Mouse (Mus musculus): ENCODE results near the gene Plk5. TPM values are rescaled to one million over a fixed set of nuclear protein-coding genes. Genes with fewer than 3 reads are reported as not detected.

Plk5 gene
- polyA plus RNA-seq, 1 experiment from 2014 or later, result 0.12 TPM

- no peak for ATAC-seq (ENCODE audit: low read depth)
- no peak overlapping the region for H3K9ac ChIP-seq
Measured at GRCm38 (mm10) chr10:80382641-80383365, 26.5 kb downstream of the Plk5 start.

GRCm38 (mm10) chr10:80383431-80383830, 27.2 kb downstream of the Plk5 start:
- no peak for ATAC-seq (ENCODE audit: low read depth)
- Histone ChIP-seq H3K36me3 (peaks cover 26% of the 10 kb centered on the region), H3K9me3 (replicated peaks) (no peaks in the 10 kb centered on the region), H3K4me2 (no peak overlapping the region), H3K27ac (0 out of 2 replicates have a peak overlapping the region, but pooled peaks have one; percentile 80), H3K4me1 (replicated peaks) (peaks cover 54% of the 10 kb centered on the region), H3K27me3 (peaks cover 7% of the 10 kb centered on the region; the same call in 1 of the 2 replicates), H3K9ac (no peak overlapping the region), H3K4me3 (replicated peaks) (no peak overlapping the region)
- 67% methylated on average over 4 of the region's 4 CpGs for WGBS (ENCODE audit: insufficient replicate concordance)
- DNase-seq, result no peak

More at GRCm38 (mm10) chr10:80382641-80383365, 26.5 kb downstream of the Plk5 start:
- Histone ChIP-seq H3K4me3 (replicated peaks) (no peak overlapping the region), H3K27ac (no peak overlapping the region; the same call in 1 of the 2 replicates), H3K9me3 (replicated peaks) (no peaks in the 10 kb centered on the region), H3K27me3 (peaks cover 7% of the 10 kb centered on the region; the same call in 1 of the 2 replicates), H3K4me1 (replicated peaks) (peaks cover 50% of the 10 kb centered on the region), H3K4me2 (no peak overlapping the region), H3K36me3 (peaks cover 26% of the 10 kb centered on the region)
- no peak for DNase-seq
- 88% methylated on average over 7 of the region's 7 CpGs for WGBS (ENCODE audit: insufficient replicate concordance)

- Histone ChIP-seq H3K9me3 (replicated peaks) (no peaks in the 10 kb centered on the region), H3K27ac (peak overlapping the region; percentile 80), H3K36me3 (peaks cover 26% of the 10 kb centered on the region), H3K4me3 (replicated peaks) (no peak overlapping the region), H3K4me2 (peak overlapping the region; percentile 98), H3K27me3 (peaks cover 7% of the 10 kb centered on the region; the same call in 1 of the 2 replicates), H3K4me1 (replicated peaks) (peaks cover 57% of the 10 kb centered on the region), H3K9ac (peak overlapping the region; percentile 82)
- DNase-seq (peak; percentile 52), ATAC-seq (ENCODE audit: low read depth) (peak; percentile 21; the same call in 1 of the 2 replicates)
- WGBS (ENCODE audit: insufficient replicate concordance), result 68% methylated on average over 4 of the region's 4 CpGs
Measured at GRCm38 (mm10) chr10:80384115-80384639, 27.9 kb downstream of the Plk5 start.

GRCm38 (mm10) chr10:80384709-80385108, 28.4 kb downstream of the Plk5 start:
- peaks cover 60% of the 10 kb centered on the region for H3K4me1 ChIP-seq (replicated peaks)
- DNase-seq, result peak; percentile 66
- H3K36me3 ChIP-seq, result peaks cover 27% of the 10 kb centered on the region
- WGBS (ENCODE audit: insufficient replicate concordance), result 26% methylated on average over 7 of the region's 7 CpGs
- peak overlapping the region; percentile 76 for H3K4me3 ChIP-seq (replicated peaks)
- peak overlapping the region; percentile 98 for H3K4me2 ChIP-seq
- peak overlapping the region; percentile 80 for H3K27ac ChIP-seq
- H3K9ac ChIP-seq, result peak overlapping the region; percentile 82
- ATAC-seq (ENCODE audit: low read depth), result peak; percentile 70
- no peaks in the 10 kb centered on the region for H3K9me3 ChIP-seq (replicated peaks)
- peaks cover 7% of the 10 kb centered on the region; the same call in 1 of the 2 replicates for H3K27me3 ChIP-seq

GRCm38 (mm10) chr10:80385310-80385709, 29.1 kb downstream of the Plk5 start:
- DNase-seq, result no peak

GRCm38 (mm10) chr10:80385811-80386734, 29.8 kb downstream of the Plk5 start:
- H3K4me2 ChIP-seq, result peak overlapping the region; percentile 98
- H3K9ac ChIP-seq, result peak overlapping the region; percentile 82
- H3K4me1 ChIP-seq (replicated peaks), result peaks cover 60% of the 10 kb centered on the region
- DNase-seq, result no peak
- 13% methylated on average over 34 of the region's 34 CpGs for WGBS (ENCODE audit: insufficient replicate concordance)
- H3K36me3 ChIP-seq, result peaks cover 36% of the 10 kb centered on the region
- peak overlapping the region; percentile 76 for H3K4me3 ChIP-seq (replicated peaks)
- H3K27me3 ChIP-seq, result peaks cover 7% of the 10 kb centered on the region; the same call in 1 of the 2 replicates
- peak overlapping the region; percentile 80; the same call in 1 of the 2 replicates for H3K27ac ChIP-seq
- H3K9me3 ChIP-seq (replicated peaks), result no peaks in the 10 kb centered on the region
- no peak for ATAC-seq (ENCODE audit: low read depth)

More at GRCm38 (mm10) chr10:80385310-80385709, 29.1 kb downstream of the Plk5 start:
- 42% methylated on average over 7 of the region's 7 CpGs for WGBS (ENCODE audit: insufficient replicate concordance)
- peak overlapping the region; percentile 82 for H3K9ac ChIP-seq
- peaks cover 60% of the 10 kb centered on the region for H3K4me1 ChIP-seq (replicated peaks)
- H3K27ac ChIP-seq, result peak overlapping the region; percentile 80
- H3K4me3 ChIP-seq (replicated peaks), result peak overlapping the region; percentile 76
- no peaks in the 10 kb centered on the region for H3K9me3 ChIP-seq (replicated peaks)
- H3K36me3 ChIP-seq, result peaks cover 33% of the 10 kb centered on the region
- ATAC-seq (ENCODE audit: low read depth), result no peak
- H3K4me2 ChIP-seq, result peak overlapping the region; percentile 98
- peaks cover 7% of the 10 kb centered on the region; the same call in 1 of the 2 replicates for H3K27me3 ChIP-seq

GRCm38 (mm10) chr10:80386735-80387471, 30.6 kb downstream of the Plk5 start:
- peak overlapping the region; percentile 76 for H3K4me3 ChIP-seq (replicated peaks)
- no peak for DNase-seq

GRCm38 (mm10) chr10:80387522-80387959, 31.3 kb downstream of the Plk5 start, which contains the start of gene Mex3d:
Gene Mex3d, minus strand, starts transcription at chr10:80387659.
- peak within 1 kb of the TSS; percentile 75 for H3K27ac ChIP-seq
- under 1% methylated on average over 33 of the region's 61 CpGs for WGBS (ENCODE audit: insufficient replicate concordance)
- peak within 1 kb of the TSS; percentile 76 for H3K4me3 ChIP-seq (replicated peaks)
- DNase-seq (peak; percentile 70), ATAC-seq (ENCODE audit: low read depth) (peak; percentile 22; the same call in 1 of the 2 replicates)
- H3K27me3 ChIP-seq, result peaks cover 7% of the 10 kb centered on the region; the same call in 1 of the 2 replicates
- peak within 1 kb of the TSS; percentile 82 for H3K9ac ChIP-seq
- peaks cover 63% of the 10 kb centered on the region for H3K4me1 ChIP-seq (replicated peaks)
- H3K4me2 ChIP-seq, result peak within 1 kb of the TSS; percentile 98
- no peaks in the 10 kb centered on the region for H3K9me3 ChIP-seq (replicated peaks)
- peaks cover 36% of the 10 kb centered on the region for H3K36me3 ChIP-seq

More at GRCm38 (mm10) chr10:80386735-80387471, 30.6 kb downstream of the Plk5 start:
- peaks cover 60% of the 10 kb centered on the region for H3K4me1 ChIP-seq (replicated peaks)
- peaks cover 7% of the 10 kb centered on the region; the same call in 1 of the 2 replicates for H3K27me3 ChIP-seq
- ATAC-seq (ENCODE audit: low read depth), result no peak
- H3K4me2 ChIP-seq, result peak overlapping the region; percentile 98
- 1% methylated on average over 61 of the region's 94 CpGs for WGBS (ENCODE audit: insufficient replicate concordance)
- H3K27ac ChIP-seq, result peak overlapping the region; percentile 47; the same call in 1 of the 2 replicates
- no peaks in the 10 kb centered on the region for H3K9me3 ChIP-seq (replicated peaks)
- peaks cover 36% of the 10 kb centered on the region for H3K36me3 ChIP-seq
- peak overlapping the region; percentile 82 for H3K9ac ChIP-seq

- Histone ChIP-seq H3K4me3 (replicated peaks) (no peak overlapping the region), H3K4me2 (peak overlapping the region; percentile 98)
Measured at GRCm38 (mm10) chr10:80388731-80389130, 32.5 kb downstream of the Plk5 start.

GRCm38 (mm10) chr10:80389185-80389708, 33.0 kb downstream of the Plk5 start:
- H3K4me1 ChIP-seq (replicated peaks), result peaks cover 51% of the 10 kb centered on the region
- 0 out of 2 replicates have a peak overlapping the region, but pooled peaks have one; percentile 75 for H3K27ac ChIP-seq
- no peaks in the 10 kb centered on the region for H3K9me3 ChIP-seq (replicated peaks)
- 52% methylated on average over 4 of the region's 4 CpGs for WGBS (ENCODE audit: insufficient replicate concordance)
- no peak overlapping the region for H3K9ac ChIP-seq
- DNase-seq (no peak), ATAC-seq (ENCODE audit: low read depth) (no peak)
- no peak overlapping the region for H3K4me3 ChIP-seq (replicated peaks)
- H3K36me3 ChIP-seq, result peaks cover 46% of the 10 kb centered on the region
- H3K27me3 ChIP-seq, result peaks cover 7% of the 10 kb centered on the region; the same call in 1 of the 2 replicates
- H3K4me2 ChIP-seq, result no peak overlapping the region

More at GRCm38 (mm10) chr10:80388731-80389130, 32.5 kb downstream of the Plk5 start:
- H3K36me3 ChIP-seq, result peaks cover 41% of the 10 kb centered on the region
- ATAC-seq (ENCODE audit: low read depth) (no peak), DNase-seq (no peak)
- H3K4me1 ChIP-seq (replicated peaks), result peaks cover 56% of the 10 kb centered on the region
- WGBS (ENCODE audit: insufficient replicate concordance), result 16% methylated on average over 2 of the region's 2 CpGs
- H3K27ac ChIP-seq, result peak overlapping the region; percentile 75
- peaks cover 7% of the 10 kb centered on the region; the same call in 1 of the 2 replicates for H3K27me3 ChIP-seq
- peak overlapping the region; percentile 82 for H3K9ac ChIP-seq
- no peaks in the 10 kb centered on the region for H3K9me3 ChIP-seq (replicated peaks)
